ENCODE assay signal across 8 mouse cellular contexts in the genomic region with DNA sequence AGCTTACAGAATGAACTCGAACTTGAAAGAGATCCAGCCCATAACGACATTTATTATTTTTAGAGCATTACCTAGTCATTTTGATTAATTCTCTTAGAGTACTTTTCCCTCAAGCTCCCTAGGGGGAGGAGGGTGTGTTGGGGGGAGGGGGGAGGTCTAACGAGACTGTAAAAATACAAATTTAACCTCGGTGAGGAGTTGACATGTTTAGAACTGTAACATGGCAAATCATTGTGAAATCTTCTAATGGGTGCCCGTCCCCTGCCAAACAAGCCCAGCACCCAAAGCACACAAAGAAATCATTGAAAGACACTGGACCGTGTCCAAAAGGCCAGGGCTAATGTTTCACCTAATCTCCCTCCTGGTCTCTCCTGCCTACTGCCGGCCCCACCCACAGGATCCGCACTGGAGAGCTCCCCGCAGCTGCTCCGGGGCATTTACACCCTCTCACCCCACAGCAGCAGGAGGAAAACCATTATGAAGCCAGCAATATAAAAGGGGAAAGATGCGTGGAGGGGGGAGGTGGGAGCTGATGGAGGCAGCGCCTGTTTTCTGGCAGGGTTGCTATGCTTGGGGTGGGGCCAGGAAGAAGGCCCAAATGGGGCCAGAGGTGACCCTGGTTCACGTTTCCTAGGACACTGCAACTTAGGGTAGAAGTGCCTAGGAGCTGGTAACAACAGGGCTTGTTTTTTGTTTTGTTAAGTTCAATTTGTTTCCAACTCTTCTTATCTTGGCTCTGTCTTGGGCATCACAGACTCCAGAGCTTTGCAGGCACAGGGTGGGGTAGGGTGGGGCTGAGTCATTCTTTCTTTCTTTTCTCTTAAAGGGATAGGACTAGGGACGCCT.
DNase-seq lines count a peak whose midpoint lies in the region; ATAC-seq and TF ChIP-seq lines count a peak whose summit lies in the region.

No protein-coding gene starts in this region.

- intact Hi-C loops in left cerebral cortex, postnatal 25 days (cut with DNase I) = no loop called here

- H3K27ac ChIP-seq in embryonic facial prominence, embryonic 15.5 days (replicated peaks) = peak overlapping the region; percentile 79
- H3K27ac ChIP-seq in heart, embryonic 13.5 days (replicated peaks) = peak overlapping the region; percentile 86
- peak overlapping the region; percentile 88 for H3K27ac ChIP-seq in kidney, postnatal 0 days

- no peaks in the 10 kb centered on the region for H3K27me3 ChIP-seq in embryonic facial prominence, embryonic 15.5 days
- no peaks in the 10 kb centered on the region for H3K27me3 ChIP-seq in heart, embryonic 13.5 days (replicated peaks)
- H3K27me3 ChIP-seq in kidney, postnatal 0 days (ENCODE audit: insufficient read depth, low read length) = no peaks in the 10 kb centered on the region

- peak overlapping the region; percentile 33 for H3K4me2 ChIP-seq in embryonic facial prominence, embryonic 15.5 days (replicated peaks)
- peak overlapping the region; percentile 61 for H3K4me2 ChIP-seq in heart, embryonic 13.5 days
- peak overlapping the region; percentile 38 for H3K4me2 ChIP-seq in kidney, postnatal 0 days (ENCODE audit: low read length)

- H3K9me3 ChIP-seq in embryonic facial prominence, embryonic 15.5 days (replicated peaks) = no peaks in the 10 kb centered on the region
- no peaks in the 10 kb centered on the region for H3K9me3 ChIP-seq in heart, embryonic 13.5 days
- no peaks in the 10 kb centered on the region for H3K9me3 ChIP-seq in kidney, postnatal 0 days (replicated peaks; ENCODE audit: low read length)

- no peaks in the 10 kb centered on the region for H3K36me3 ChIP-seq in embryonic facial prominence, embryonic 15.5 days
- H3K36me3 ChIP-seq in heart, embryonic 13.5 days = no peaks in the 10 kb centered on the region
- no peaks in the 10 kb centered on the region for H3K36me3 ChIP-seq in kidney, postnatal 0 days (ENCODE audit: insufficient read depth, low read length)

- no peak overlapping the region for H3K9ac ChIP-seq in embryonic facial prominence, embryonic 15.5 days
- peak overlapping the region; percentile 61 for H3K9ac ChIP-seq in heart, embryonic 13.5 days
- H3K9ac ChIP-seq in kidney, postnatal 0 days (ENCODE audit: low read depth, low read length) = 0 out of 2 replicates have a peak overlapping the region, but pooled peaks have one; percentile 24

- 0 out of 2 replicates have a peak, but pooled peaks have one; percentile 10 for TF ChIP-seq CTCF in kidney, postnatal 0 days (IDR thresholded peaks at IDR 0.05; ENCODE audit: low read depth)

- WGBS in embryonic facial prominence, embryonic 15.5 days = 8% methylated on average over 14 of the region's 14 CpGs
- 10% methylated on average over 14 of the region's 14 CpGs for WGBS in heart, embryonic 13.5 days
- 4% methylated on average over 14 of the region's 14 CpGs for WGBS in kidney, postnatal 0 days

- DNase-seq in spleen, postnatal 4 days (ENCODE audit: low spot score in 2 of 2) = peak; percentile 59 to 73
- no peak for DNase-seq in spleen, adult 12 weeks (ENCODE audit: low spot score)
- DNase-seq in kidney, postnatal 0 days (ENCODE audit: low spot score) = peak; percentile 86
- DNase-seq in lung, postnatal 25 days (ENCODE audit: low spot score) = peak; percentile 78
- DNase-seq in testis, postnatal 14 days (ENCODE audit: low spot score) = peak; percentile 79
- DNase-seq in left cerebral cortex, postnatal 25 days (ENCODE audit: low spot score in 2 of 2) = no peak

- H3K4me3 ChIP-seq in embryonic facial prominence, embryonic 15.5 days (replicated peaks) = no peak overlapping the region
- H3K4me3 ChIP-seq in heart, embryonic 13.5 days = peak overlapping the region; percentile 29
- H3K4me3 ChIP-seq in kidney, postnatal 0 days (replicated peaks; ENCODE audit: low read depth, low read length) = no peak overlapping the region

- ATAC-seq in embryonic facial prominence, embryonic 15.5 days (ENCODE audit: insufficient number of reproducible peaks, low FRiP score, low TSS enrichment, low read depth) = peak; percentile 77
- peak; percentile 64 for ATAC-seq in heart, embryonic 13.5 days (ENCODE audit: extremely low read depth, insufficient number of reproducible peaks, low FRiP score, low TSS enrichment)
- ATAC-seq in kidney, postnatal 0 days (replicated peaks; ENCODE audit: low FRiP score, low read depth) = peak; percentile 92

- H3K4me1 ChIP-seq in embryonic facial prominence, embryonic 15.5 days = peaks cover 40% of the 10 kb centered on the region
- peaks cover 58% of the 10 kb centered on the region for H3K4me1 ChIP-seq in heart, embryonic 13.5 days
- H3K4me1 ChIP-seq in kidney, postnatal 0 days (replicated peaks; ENCODE audit: insufficient read depth, low read length) = 0 out of 2 replicates have a peak, but pooled peaks cover 30% of the 10 kb centered on the region

Comparison
In these comparisons a context has a peak if more than half of its experiments do, and no peak if none do; other contexts are left out.
1. DNase-seq: peak in spleen, postnatal 4 days (2 of 2), kidney, postnatal 0 days (single experiment), lung, postnatal 25 days (single experiment) and testis, postnatal 14 days (single experiment); none in spleen, adult 12 weeks (single experiment) and left cerebral cortex, postnatal 25 days (0 of 2).
2. Peak in every context shown above with its lines, with median percentiles within 50 percentile points of each other: ATAC-seq, H3K27ac ChIP-seq and H3K4me2 ChIP-seq.